ENCODE assay signal across 20 mouse cellular contexts in genomic region chr5:65422803-65423202, GRCm38 (mm10). TPM values are rescaled to one million over a fixed set of nuclear protein-coding genes. Genes with fewer than 3 reads are reported as not detected.
A peak's percentile ranks its signal among the peaks of the same experiment; 100 is the strongest.
DNase-seq lines count a peak whose midpoint lies in the region; ATAC-seq lines count a peak whose summit lies in the region.
"Had no signal": no experiment of that assay in that cellular context is flagged by ENCODE, and none has a peak within 500 bp of the region (broad histone marks: within the 10 kb centered on the region; RNA-seq: fewer than 3 reads in every experiment).

No protein-coding gene starts in this region.

- WGBS in kidney, embryonic 16.5 days = 73% methylated on average over 8 of the region's 8 CpGs

- peaks cover 26% of the 10 kb centered on the region for H3K36me3 ChIP-seq in kidney, embryonic 16.5 days (ENCODE audit: insufficient read depth, low read length)

- peak; percentile 38 for DNase-seq in kidney, adult 18-20 months
- peak; percentile 22 to 43 for DNase-seq in kidney, adult 8-10 months
- peak; percentile 19 to 47 for DNase-seq in kidney, postnatal 25 days
- no peak for DNase-seq in retina, postnatal 1 day
- no peak for DNase-seq in adrenal gland, adult 8-10 months
- no peak for DNase-seq in layer of hippocampus, adult 9-11 months
- no peak for DNase-seq in right cerebral cortex, postnatal 36 days (ENCODE audit: low spot score in 2 of 2)
- DNase-seq: adrenal gland, adult 2 months; adrenal gland, postnatal 36 days; cerebellum, adult 11 months; cerebellum, adult 8-10 months; cerebellum, postnatal 14 days; embryo, embryonic 11 days; gastrocnemius, postnatal 36 days; heart, adult 11 months; heart, postnatal 36 days had no signal

- peak; percentile 92 for ATAC-seq in kidney, embryonic 16.5 days (ENCODE audit: low FRiP score, low TSS enrichment)
- ATAC-seq: forebrain, embryonic 15.5 days had no signal

- H3K27ac ChIP-seq in kidney, embryonic 16.5 days (ENCODE audit: low read length) = no peak overlapping the region
- H3K27ac ChIP-seq: embryonic facial prominence, embryonic 15.5 days; forebrain, embryonic 15.5 days; heart, embryonic 13.5 days had no signal

- H3K4me1 ChIP-seq in kidney, embryonic 16.5 days (ENCODE audit: insufficient read depth, low read length) = peaks cover 11% of the 10 kb centered on the region
- H3K4me1 ChIP-seq: embryonic facial prominence, embryonic 15.5 days; forebrain, embryonic 15.5 days; heart, embryonic 13.5 days had no signal

- H3K27me3 ChIP-seq in kidney, embryonic 16.5 days (ENCODE audit: insufficient read depth, low read length) = no peaks in the 10 kb centered on the region
- H3K27me3 ChIP-seq: embryonic facial prominence, embryonic 15.5 days; forebrain, embryonic 15.5 days; heart, embryonic 13.5 days had no signal

- H3K9ac ChIP-seq in kidney, embryonic 16.5 days (replicated peaks; ENCODE audit: low read length) = no peak overlapping the region
- H3K9ac ChIP-seq: embryonic facial prominence, embryonic 15.5 days; forebrain, embryonic 15.5 days; heart, embryonic 13.5 days had no signal

- H3K4me3 ChIP-seq in kidney, embryonic 16.5 days (ENCODE audit: low read length) = no peak overlapping the region
- H3K4me3 ChIP-seq: embryonic facial prominence, embryonic 15.5 days; forebrain, embryonic 15.5 days; heart, embryonic 13.5 days had no signal

- H3K4me2 ChIP-seq in kidney, embryonic 16.5 days (replicated peaks; ENCODE audit: low read depth, low read length) = no peak overlapping the region
- H3K4me2 ChIP-seq: embryonic facial prominence, embryonic 15.5 days; forebrain, embryonic 15.5 days; heart, embryonic 13.5 days had no signal

- H3K9me3 ChIP-seq in kidney, embryonic 16.5 days (ENCODE audit: low read length) = no peaks in the 10 kb centered on the region
- H3K9me3 ChIP-seq: embryonic facial prominence, embryonic 15.5 days; forebrain, embryonic 15.5 days; heart, embryonic 13.5 days had no signal

RNA-seq across cellular contexts. Expression of gene Ugdh, which starts 12.9 kb away (rescaled TPM):
- polyA plus RNA-seq in kidney, embryonic 16.5 days (2015; fragmentation: Nextera tagmentation; extraction: Ambion mirVana) = 103 and 109 TPM in 2 replicates
- 10 to 100 TPM; 68.1 to 84.6 (median 74.7) TPM for total RNA-seq in adrenal gland, adult 8-10 months (2022)

RNA-seq across cellular contexts. Expression of gene Lias, which starts 31.5 kb away (rescaled TPM):
- 67.2 and 71.4 TPM in 2 replicates for polyA plus RNA-seq in kidney, embryonic 16.5 days (2015; fragmentation: Nextera tagmentation; extraction: Ambion mirVana)
- 10 to 100 TPM; 51.2 to 69.4 (median 58.5) TPM for total RNA-seq in adrenal gland, adult 8-10 months (2022)

RNA-seq across cellular contexts. Expression of gene Rpl9, which starts 31.6 kb away (rescaled TPM):
- polyA plus RNA-seq in kidney, embryonic 16.5 days (2015; fragmentation: Nextera tagmentation; extraction: Ambion mirVana) = 901 and 990 TPM in 2 replicates
- total RNA-seq in adrenal gland, adult 8-10 months (2022) = 1,000 to 10,000 TPM in 3 of 4 experiments, 100 to 1,000 TPM in 1; 977 to 1,080 (median 1,050) TPM

Comparison
In these comparisons a context has a peak if more than half of its experiments do, and no peak if none do; other contexts are left out.
1. DNase-seq: peak in kidney, adult 18-20 months (single experiment), kidney, adult 8-10 months (2 of 2) and kidney, postnatal 25 days (2 of 2); none in retina, postnatal 1 day (single experiment), adrenal gland, adult 8-10 months (single experiment), layer of hippocampus, adult 9-11 months (single experiment) and right cerebral cortex, postnatal 36 days (0 of 2).